Mouse (Mus musculus) neutrophil, adult 5-6 weeks (primary cell): Measurements from ENCODE around the gene Hs1bp3. TPM values are rescaled to one million over a fixed set of nuclear protein-coding genes. Genes with fewer than 3 reads are reported as not detected.
A peak's percentile ranks its signal among the peaks of the same experiment; 100 is the strongest.

Source experiments
- ATAC-seq: fragments of 151-379, 151-347 bp; 2 replicates; pipeline ENCODE4 v1.8.0; 2017; ENCODE audit warnings: mild to moderate bottlenecking, moderate TSS enrichment; ENCODE audit not compliant: insufficient number of reproducible peaks, poor library complexity, low FRiP score, severe bottlenecking; ENCODE audit errors: extremely low read depth
- total RNA-seq: library from RNA; stranded (forward); fragments of 200-1000 nt; gene quantifications from 2 replicates; pipeline ENCODE4 v1.2.3, GENCODE M21; 2017

The Hs1bp3 gene
- total RNA-seq: 3.7 and 5.5 TPM in 2 replicates

DNA sequence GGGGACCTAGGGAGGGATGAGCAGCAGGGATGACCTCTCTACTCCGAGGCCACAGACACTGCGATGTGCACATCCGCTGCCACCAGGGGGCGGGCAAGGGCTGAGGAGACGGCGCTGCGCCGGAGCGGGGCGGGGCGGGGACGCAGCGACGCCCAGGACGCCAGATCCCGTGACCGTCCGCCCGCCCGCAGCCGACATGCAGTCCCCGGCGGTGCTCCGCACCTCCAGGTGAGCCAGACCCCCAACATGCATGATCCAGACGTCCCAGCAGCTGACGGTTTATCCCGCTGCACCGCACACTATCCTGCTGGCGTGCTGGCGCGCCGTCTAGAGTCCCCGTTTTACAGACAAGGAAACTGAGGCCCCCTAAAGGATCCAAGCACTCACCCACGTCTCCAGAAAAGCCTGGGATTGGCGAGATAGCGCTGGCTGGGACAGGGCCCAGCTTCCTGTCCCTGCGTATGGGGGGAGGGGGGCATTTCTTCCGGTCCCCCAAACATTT is at the start of gene Hs1bp3:
TSS of gene Hs1bp3 (plus strand) at position 163 of the 502 bp plus-strand sequence.
- peak; percentile 82 for ATAC-seq

DNA sequence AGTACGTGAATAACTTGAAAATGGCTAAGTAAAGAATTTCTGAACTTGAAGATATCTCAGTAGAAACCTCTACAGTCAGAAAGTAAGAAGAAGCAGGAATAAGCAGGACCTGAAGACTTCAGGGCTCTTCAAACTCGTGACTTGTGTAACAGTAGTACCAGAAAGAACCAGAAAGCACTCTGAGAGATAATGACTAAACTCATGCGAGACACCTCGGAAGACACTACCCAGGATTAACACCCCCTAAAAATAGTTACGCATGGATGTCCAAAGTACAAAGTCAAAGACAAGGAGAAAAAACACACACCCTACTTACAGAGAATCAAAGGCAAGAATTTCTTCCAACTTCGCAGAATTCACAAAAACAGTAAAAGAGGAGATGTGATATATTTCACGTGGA is 46.9 kb upstream of the Hs1bp3 start:
- no peak for ATAC-seq

DNA sequence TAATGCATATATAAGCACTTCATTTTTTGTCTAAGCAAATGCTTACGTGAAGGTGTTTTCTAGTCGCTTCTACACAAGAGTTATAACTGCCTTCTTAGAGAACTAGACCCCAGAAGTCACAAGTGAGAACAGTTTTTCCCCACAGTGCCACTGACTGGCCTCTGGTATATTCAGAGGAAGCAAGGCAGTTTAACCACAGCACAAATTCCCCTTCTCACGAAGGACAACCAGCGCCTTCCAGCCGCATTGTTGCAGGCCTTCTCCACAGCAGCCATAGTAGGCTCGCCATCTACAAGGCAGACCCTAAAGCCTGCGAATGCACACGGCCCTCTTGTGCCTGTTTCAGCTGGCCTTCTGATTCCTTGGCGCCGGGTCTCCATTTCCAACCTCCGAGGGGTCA is 43.6 kb upstream of the Hs1bp3 start:
- no peak for ATAC-seq

DNA sequence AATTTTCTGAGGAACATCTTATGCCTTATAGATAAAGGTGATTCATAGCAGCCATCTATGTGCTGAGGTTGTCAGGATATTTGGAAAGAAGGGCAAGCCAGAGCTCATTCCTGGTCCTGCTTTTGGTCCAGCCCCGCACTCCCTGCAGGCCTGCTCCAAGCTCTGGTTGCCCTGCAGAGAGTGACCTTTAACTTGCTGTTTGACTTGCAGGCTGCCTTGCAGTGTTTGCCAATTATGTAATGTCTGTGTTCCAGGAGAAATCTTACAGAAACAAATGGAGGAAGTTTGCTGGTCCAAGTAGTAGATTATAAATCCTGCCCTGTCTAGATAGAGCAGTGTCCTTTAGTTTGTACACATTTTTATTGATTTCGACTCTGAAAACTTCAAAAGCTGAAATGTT is 41.8 kb upstream of the Hs1bp3 start:
- ATAC-seq: no peak

DNA sequence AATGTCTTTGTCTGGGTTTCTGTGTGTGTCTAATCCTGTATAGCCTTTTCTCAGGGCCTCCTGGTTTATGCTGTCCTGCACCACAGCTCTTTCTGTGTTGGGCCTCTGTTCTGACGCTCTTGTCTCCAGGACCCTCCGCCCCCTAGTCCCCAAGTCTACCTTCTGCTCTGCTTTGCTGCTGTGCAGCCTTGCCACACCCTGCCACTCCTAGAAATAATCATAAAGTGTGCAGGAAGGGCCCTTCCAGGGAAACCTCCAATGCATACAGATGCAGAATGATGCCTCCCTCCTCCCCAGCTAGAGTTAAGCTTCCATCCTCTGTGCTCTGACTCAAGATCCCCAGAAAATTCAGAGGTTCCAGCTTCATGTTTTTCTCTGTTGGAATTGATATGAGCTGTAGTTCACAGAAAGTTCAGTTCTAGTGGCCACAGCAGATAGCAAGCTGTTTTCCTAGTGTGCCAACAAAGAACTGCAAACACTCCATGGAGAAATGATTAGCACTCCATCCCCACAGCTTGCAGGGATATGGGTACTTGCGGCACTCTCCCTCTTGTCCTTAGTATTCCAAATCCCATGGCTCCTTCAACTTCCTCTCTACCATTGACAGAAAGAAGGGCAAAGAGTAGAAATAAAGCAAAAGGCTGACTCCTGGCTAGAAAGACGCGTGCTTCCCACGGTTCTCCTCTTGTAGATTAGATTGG is 39.6 kb upstream of the Hs1bp3 start:
- no peak for ATAC-seq

DNA sequence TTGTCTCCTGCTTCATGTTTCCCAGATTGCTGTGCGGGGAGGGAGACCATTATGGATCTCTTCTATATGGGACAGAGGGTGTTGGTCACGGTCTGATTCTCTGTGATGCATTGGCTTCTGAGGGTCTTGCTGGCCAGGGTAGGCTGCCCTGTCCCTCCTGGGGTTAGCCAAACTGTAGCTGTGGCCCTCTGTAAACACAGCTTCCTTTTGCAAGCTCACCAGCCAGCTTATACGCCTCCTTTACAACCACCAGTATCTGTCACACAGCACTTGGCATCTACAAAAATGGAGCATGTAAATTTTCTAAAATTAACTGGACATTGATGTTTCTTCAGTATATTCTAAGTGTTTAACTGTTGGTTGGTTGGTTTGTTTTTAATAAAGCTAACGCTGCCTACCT is 37.8 kb upstream of the Hs1bp3 start:
- ATAC-seq: no peak

- ATAC-seq: no peak
Measured at GRCm38 (mm10) chr12:8281225-8282017, 31.8 kb upstream of the Hs1bp3 start.

DNA sequence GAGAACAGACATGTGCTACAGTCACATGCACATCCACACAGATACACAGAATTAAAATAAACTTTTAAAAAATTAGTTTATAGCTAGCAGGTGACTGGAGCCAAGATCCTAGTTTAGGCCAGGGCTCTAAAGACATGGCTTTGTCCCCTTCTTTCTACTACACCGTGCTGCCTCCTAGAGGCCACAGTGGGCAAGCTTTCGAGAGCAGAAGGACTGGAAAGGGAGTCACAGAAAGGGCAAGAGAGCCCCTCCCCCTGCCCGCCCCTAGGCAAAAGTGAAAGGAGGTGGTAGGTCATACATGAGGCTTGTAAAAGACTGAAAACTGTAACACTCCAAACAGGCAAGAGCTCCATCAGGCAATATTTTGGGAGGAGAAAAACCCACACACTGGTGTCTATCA is 25.3 kb upstream of the Hs1bp3 start:
- ATAC-seq: no peak

- ATAC-seq: no peak
Measured at GRCm38 (mm10) chr12:8289099-8289498, 24.1 kb upstream of the Hs1bp3 start.

DNA sequence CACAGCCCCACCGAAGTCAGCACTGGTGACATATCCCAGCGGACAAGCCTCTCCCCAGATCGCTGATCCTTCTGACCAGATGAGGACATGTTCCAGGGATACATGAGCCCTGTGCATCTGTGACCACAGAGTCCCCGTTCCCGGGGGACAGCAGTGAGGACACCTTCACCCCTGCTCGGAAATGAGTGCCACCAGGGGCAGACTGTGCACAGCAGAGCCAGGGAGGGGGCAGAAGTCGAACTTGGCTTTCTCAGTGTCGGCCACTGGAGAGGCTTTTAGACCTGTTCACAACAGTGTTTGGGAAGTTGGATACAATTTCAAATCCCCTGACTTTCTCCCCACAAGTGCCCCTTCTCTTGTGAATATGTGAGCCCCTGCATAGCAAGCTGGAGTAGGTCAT is 23.7 kb upstream of the Hs1bp3 start:
- no peak for ATAC-seq

DNA sequence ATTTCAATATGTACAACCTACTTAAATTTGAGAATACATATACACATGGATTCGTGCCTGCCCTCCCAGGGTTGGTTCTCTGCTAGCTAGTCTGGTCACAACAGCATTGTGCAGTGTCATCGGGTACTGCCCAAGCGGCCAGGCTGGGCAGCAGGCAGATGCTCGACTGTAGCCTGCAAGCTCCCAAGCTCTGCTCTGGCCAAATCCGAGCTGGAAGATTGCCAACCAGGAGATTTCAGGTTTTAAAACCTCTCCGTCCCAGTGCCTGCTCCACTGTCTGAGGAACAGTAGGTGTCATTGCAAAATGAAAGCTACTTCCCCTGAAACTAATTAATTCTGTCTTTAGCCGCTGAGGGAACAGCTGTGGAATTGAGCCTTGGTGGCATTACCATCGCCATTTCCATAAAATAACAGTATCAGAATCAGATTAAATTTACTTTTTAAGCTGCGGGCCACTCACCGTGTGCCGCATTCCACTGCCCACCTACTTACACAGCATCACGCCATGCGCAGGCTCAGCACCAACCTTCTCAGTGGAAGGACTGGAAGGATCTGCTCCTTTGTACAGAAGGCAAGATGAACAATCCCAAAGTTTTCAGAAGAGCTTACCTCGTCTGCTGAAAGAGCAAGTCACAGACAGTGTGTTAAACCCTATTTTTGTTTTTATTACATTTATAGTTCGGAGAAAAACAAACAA is 21.9 kb upstream of the Hs1bp3 start:
- ATAC-seq: no peak

DNA sequence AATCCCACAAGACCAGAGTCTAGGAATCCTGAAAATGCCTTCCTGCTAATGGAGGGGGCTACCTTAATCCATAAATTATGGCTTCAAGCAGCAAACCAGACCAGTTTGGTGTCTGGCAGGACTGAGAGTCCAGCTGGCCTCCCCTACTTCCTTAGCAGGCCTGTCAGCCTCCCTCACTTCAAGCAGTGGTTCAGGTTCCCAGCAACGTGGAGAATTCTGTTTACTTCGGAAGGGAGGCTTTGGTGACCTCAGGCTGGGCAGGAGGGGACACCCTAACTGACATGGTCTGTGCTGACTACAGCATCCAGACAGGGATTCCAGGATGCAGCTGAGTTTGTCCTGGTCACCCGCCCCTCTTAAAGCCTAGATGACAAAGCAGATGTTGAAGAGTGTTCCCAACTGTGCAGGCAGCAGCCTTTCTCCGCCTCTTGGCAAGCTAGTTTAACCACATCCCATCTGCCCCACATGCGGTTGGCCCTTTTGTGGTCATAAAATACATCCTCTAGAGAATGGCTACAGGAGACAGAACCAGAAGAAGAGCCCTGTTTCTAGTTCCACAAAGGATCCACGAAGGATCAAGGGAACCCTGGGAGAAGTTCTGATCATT is 17.8 kb upstream of the Hs1bp3 start:
- ATAC-seq: no peak

DNA sequence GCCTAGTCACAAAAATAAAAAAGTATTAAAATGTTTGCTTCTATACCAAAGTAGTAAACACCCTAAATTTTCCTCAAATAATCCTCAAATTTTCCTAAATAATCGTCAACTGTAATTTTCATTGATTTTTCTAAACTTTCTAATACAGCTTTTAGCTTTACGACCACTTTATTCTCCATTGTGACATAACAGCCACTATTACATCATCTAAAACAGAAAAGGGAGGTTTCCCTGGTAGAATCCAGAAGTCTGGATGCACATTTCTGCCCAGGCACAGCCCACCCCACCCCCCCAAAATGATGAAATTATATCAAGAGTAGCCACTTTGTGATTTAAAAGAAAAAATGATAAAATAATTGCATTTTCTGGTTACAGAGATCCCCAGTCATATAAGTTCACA is 17.1 kb upstream of the Hs1bp3 start:
- no peak for ATAC-seq

DNA sequence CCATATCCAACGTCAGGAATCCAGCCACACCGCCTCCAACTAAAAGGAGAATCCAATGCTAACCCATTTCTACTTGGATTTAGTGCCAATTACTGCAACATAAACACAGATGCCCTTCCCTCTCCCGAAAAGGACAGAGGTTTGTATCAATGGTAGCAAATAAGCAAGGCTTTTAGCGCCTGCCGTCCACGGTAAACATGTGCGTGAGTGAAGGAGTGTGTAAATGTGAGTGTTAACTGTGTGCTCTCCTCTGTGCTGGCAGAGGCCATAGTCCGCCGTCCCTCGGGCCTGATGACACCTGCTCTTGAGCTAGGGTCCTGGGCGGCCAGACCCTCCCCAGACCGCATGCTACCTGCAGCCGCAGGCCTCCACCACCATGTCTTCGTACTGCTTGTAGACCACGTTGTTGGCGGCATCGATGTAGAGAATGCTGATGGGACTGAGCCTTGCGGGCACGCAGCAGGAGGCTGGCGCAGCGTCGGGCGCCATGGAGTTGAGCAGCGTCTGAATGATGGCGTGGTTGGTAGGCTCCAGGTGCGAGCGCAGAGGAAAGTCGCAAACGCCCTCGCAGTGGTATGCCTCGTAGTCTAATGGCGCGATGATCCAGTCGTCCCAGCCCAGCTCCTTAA is 15.5 kb upstream of the Hs1bp3 start:
- no peak for ATAC-seq

- ATAC-seq: no peak
Measured at GRCm38 (mm10) chr12:8298361-8299142, 14.7 kb upstream of the Hs1bp3 start.

GRCm38 (mm10) chr12:8299143-8300110 is 13.8 kb upstream of the Hs1bp3 start:
- ATAC-seq: no peak

- ATAC-seq: no peak
Measured at GRCm38 (mm10) chr12:8300111-8300480, 13.1 kb upstream of the Hs1bp3 start.
